Mouse (Mus musculus): ENCODE measurements around the gene Txn2.

DNA sequence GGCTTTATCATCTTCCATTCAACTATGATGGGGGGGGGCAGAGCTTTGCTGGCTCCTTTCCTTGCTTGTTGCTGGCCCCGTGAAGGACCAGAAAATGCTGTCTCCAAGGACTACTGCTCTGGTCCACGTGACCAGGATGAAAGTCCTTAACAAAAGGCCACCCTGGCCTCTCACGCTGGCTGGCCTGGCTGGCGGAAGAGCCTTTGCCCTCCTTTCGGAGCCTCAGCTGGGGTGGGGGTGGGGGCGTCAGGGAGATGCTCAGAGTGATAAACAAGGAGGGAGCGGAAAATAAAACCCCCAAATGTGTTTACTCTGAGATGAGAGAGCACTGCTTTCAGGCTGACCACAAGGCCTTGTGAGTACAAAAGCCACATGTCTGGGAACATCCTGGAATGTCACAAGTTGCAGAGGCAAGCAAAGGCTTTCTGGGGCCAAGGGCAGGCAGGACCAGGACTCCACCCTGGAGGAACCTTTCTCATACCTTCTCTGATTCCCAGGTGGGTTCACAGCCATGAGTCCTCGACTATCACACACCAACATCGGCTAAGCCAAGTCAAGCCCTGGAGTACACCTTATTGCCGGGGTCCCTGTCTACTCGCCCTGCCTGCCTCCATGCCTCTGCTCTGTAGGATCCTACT, 62.1 kb downstream of the Txn2 start:
- no peak for TF ChIP-seq POLR2A (IDR thresholded peaks at IDR 0.05; ENCODE audit: borderline replicate concordance, insufficient read depth, low read length)
- TF ChIP-seq CTCF (IDR thresholded peaks at IDR 0.05; ENCODE audit: borderline replicate concordance, insufficient read depth, low read depth, low read length), result no peak
